Mouse (Mus musculus) adrenal gland, postnatal 10 days (tissue): Measurements from ENCODE around the gene Mb. TPM values are rescaled to one million over a fixed set of nuclear protein-coding genes. Genes with fewer than 3 reads are reported as not detected.

ENCODE experiments used
- DNase-seq: peaks from one replicate; pipeline ENCODE4 v3.0.0; 2021; ENCODE audit warnings: mixed read lengths
- total RNA-seq, 2 experiments: library from RNA; stranded (reverse); gene quantifications; 2 replicates each; pipeline ENCODE4 v1.2.3; 2021

Mb gene
- total RNA-seq, 2 experiments from 2014 or later, result 34.3 to 233 TPM

DNA sequence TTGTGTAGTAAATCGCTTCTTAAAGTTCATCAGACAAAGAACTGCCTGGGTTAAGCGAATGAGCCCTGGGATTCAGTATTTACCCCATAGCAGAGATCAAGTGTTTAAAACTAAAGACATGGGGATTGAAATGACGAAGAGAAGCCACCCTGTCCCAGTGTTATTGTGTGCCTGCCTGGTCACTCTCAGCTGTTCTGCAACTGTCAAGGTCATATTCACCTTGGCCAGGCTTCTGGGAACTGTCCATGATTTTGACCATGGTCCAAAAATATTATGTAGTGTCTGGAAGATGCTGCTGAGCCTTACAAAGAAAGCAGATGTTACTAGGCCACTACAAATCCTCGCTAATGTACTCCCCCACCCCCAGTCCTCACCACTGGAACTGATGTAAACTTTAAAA is 70.7 kb downstream of the Mb start:
- peak; percentile 35 for DNase-seq

DNA sequence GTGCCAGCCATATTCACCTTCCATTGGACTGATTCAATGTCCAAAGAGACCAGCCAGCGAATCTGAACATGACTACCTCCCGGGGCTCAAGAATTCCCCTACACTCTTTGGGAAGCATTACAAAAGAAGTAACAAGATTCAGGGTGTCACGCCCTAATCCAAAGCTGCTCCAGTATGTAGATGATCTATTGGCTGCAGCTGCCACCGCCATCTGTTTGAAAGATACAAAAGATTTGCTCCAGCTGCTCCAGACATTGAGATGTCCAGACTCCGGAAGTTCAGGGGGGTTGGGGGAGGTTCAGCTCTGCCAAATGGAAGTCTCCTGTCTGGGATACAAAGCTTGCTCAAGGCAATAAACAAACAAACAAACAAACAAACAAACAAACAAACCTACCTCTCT is 73.9 kb downstream of the Mb start:
- no peak for DNase-seq

DNA sequence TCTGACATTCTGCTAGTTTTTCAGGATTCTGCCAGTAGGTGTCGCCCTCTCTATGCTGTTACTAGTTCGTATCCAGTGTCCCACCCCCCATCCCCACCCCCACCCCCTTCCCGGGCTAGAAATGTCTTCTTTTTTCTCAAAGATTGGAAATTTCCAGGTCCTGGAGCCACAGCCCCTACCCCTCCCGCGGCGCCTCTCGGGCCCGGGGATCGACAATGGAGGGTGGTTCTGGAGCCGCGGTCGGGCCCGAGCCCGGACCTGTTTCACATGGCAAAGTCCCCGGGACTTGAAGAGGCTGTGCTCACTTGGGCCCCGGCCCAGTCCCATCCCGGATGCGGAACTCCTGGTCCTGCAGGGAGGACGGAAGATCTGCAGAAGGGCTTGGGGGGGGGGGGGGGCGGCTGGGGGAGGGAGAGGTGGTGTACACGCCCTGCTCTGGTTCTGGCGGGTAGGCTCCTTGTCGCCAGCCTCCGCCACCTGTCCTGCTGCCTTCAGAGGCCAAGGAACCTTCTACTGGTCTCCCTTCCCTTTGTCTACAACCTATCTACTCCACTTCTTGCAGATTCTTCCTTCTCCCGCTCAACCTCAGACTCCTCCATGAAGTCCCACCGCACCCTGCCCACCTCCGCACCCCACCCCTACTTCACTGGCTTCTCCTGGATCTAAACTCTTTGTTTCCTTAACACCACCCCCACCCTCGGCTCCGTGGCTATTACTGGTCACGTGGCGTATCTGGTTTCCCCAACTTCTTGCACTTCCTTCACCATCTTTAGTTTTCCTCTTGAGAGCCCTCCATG is 76.4 kb downstream of the Mb start:
- DNase-seq, result peak; percentile 90

DNA sequence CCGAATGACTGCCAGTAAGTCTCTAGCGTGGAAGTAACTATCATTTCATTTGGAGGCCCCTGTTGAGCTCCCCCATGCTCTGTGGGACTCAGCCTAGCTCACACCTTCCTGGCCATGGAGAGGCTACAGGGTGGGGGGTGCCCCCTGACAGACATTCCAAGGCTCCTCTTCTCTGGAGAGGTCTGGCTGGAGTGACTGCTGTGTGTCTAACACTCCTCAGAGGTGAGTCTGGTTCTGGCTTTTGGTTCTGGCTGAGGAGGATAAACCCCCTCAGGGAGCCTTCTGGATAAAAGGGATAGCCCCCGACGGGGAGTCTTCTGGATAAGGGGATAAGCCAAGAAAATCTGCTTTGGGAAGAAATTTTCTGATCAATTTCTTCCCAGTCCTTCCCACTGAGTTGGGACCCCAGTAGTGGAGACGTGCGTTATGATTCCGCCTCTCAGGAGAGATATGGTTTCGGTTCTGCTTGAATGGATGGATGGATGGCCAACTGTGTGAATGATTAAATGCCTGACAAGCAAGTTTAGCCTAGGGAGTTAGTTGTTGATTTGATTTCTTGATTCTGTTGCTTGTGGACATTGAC is 77.1 kb downstream of the Mb start:
- no peak for DNase-seq

DNA sequence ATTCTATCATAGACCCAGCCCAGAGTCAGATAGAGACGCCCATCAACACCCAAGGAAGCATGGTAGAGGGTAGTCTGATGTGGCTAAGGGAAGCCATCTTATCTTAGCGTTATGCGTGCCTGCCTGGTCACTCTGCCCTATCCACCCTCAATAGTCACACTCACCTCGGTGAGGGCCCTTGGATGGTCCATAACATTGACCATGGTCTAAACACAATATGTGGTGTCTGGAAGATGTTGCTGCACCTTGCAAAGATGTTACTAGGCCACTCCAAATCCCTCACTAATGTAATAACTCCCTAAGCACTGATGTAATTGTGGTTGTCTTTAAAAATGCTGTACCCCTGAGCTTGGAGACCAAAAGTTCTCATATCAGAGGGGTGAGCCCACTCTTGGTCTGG is 77.8 kb downstream of the Mb start:
- DNase-seq, result no peak

Other genes with a start within 250 kb of the Mb start
- 10 to 100 TPM; 12.6 to 15.4 TPM for gene Zfp251, start 179.2 kb downstream of the Mb start, total RNA-seq
- gene Zfp7, start 171.4 kb downstream of the Mb start, total RNA-seq, result 1 to 10 TPM; 3.7 to 4.4 TPM
- gene Gm49527, start 171.3 kb downstream of the Mb start, total RNA-seq, result not detected
- 1 to 10 TPM; 4.4 to 6.9 TPM for gene Zfp647, start 125.2 kb downstream of the Mb start, total RNA-seq
- 10 to 100 TPM; 38.5 to 44.6 TPM for gene 1110038F14Rik, start 102.2 kb downstream of the Mb start, total RNA-seq
- 10 to 100 TPM; 14.9 to 18.5 TPM for gene Apol6, start 5.9 kb downstream of the Mb start, total RNA-seq